Comparison of ENCODE assay signal across 9 mouse cellular contexts in genomic region chr3:27631112-27631511, GRCm38 (mm10).
DNase-seq lines count a peak whose midpoint lies in the region; ATAC-seq and TF ChIP-seq lines count a peak whose summit lies in the region.
"Had no signal": no experiment of that assay in that cellular context is flagged by ENCODE, and none has a peak within 500 bp of the region (broad histone marks: within the 10 kb centered on the region; RNA-seq: fewer than 3 reads in every experiment).

No protein-coding gene starts in this region.

- no peaks in the 10 kb centered on the region for H3K27me3 ChIP-seq in embryonic facial prominence, embryonic 13.5 days
- no peaks in the 10 kb centered on the region for H3K27me3 ChIP-seq in lung, embryonic 14.5 days (ENCODE audit: insufficient read depth, low read length)
- H3K27me3 ChIP-seq: megakaryocyte, embryonic 14.5 days had no signal

- H3K27ac ChIP-seq in embryonic facial prominence, embryonic 13.5 days = peak overlapping the region; percentile 83
- H3K27ac ChIP-seq in lung, embryonic 14.5 days (ENCODE audit: low read depth) = peak overlapping the region; percentile 63; the same call in 1 of the 2 replicates

- ATAC-seq in embryonic facial prominence, embryonic 13.5 days (ENCODE audit: insufficient number of reproducible peaks, insufficient read depth, low FRiP score, low TSS enrichment, low read depth) = peak; percentile 76
- ATAC-seq in lung, embryonic 14.5 days (ENCODE audit: insufficient read depth) = peak; percentile 88

- peak overlapping the region; percentile 14 for H3K4me2 ChIP-seq in embryonic facial prominence, embryonic 13.5 days
- H3K4me2 ChIP-seq in lung, embryonic 14.5 days = no peak overlapping the region

- H3K9ac ChIP-seq in embryonic facial prominence, embryonic 13.5 days = no peak overlapping the region
- H3K9ac ChIP-seq in lung, embryonic 14.5 days = no peak overlapping the region

- H3K9me3 ChIP-seq in embryonic facial prominence, embryonic 13.5 days = no peaks in the 10 kb centered on the region
- H3K9me3 ChIP-seq in lung, embryonic 14.5 days (ENCODE audit: low read depth, low read length) = no peaks in the 10 kb centered on the region

- H3K36me3 ChIP-seq in embryonic facial prominence, embryonic 13.5 days = peaks cover 9% of the 10 kb centered on the region
- peaks cover 17% of the 10 kb centered on the region; the same call in 1 of the 2 replicates for H3K36me3 ChIP-seq in lung, embryonic 14.5 days (ENCODE audit: insufficient read depth)

- H3K4me3 ChIP-seq in embryonic facial prominence, embryonic 13.5 days = no peak overlapping the region
- H3K4me3 ChIP-seq in lung, embryonic 14.5 days (ENCODE audit: low read depth, low read length) = no peak overlapping the region
- H3K4me3 ChIP-seq: megakaryocyte, embryonic 14.5 days had no signal

- peak; percentile 55 for DNase-seq in layer of hippocampus, adult 11-12 months (ENCODE audit: low spot score)
- no peak for DNase-seq in layer of hippocampus, postnatal 10 days (ENCODE audit: low spot score in 2 of 2)
- peak; percentile 88 for DNase-seq in heart, adult 8-10 months (ENCODE audit: low spot score)
- DNase-seq in lung, embryonic 14.5 days = peak; percentile 82
- DNase-seq in frontal cortex, postnatal 14 days (ENCODE audit: low spot score in 2 of 2) = no peak
- DNase-seq in thymus, postnatal 25 days = no peak
- no peak for DNase-seq in adrenal gland, adult 18-20 months (ENCODE audit: low spot score in 2 of 2)

- no peak for TF ChIP-seq CTCF in lung, embryonic 14.5 days (IDR thresholded peaks at IDR 0.05; ENCODE audit: low read depth)

- WGBS in embryonic facial prominence, embryonic 13.5 days = 22% methylated on average over 7 of the region's 7 CpGs
- WGBS in lung, embryonic 14.5 days = 55% methylated on average over 7 of the region's 7 CpGs

- H3K4me1 ChIP-seq in embryonic facial prominence, embryonic 13.5 days = peaks cover 29% of the 10 kb centered on the region
- H3K4me1 ChIP-seq in lung, embryonic 14.5 days (ENCODE audit: insufficient read depth) = no peaks in the 10 kb centered on the region
- H3K4me1 ChIP-seq: megakaryocyte, embryonic 14.5 days had no signal

Comparison
In these comparisons a context has a peak if more than half of its experiments do, and no peak if none do; other contexts are left out.
1. DNase-seq: peak in layer of hippocampus, adult 11-12 months (single experiment), heart, adult 8-10 months (single experiment) and lung, embryonic 14.5 days (single experiment); none in layer of hippocampus, postnatal 10 days (0 of 2), frontal cortex, postnatal 14 days (0 of 2), thymus, postnatal 25 days (single experiment) and adrenal gland, adult 18-20 months (0 of 2).